ENCODE assay signal across 8 mouse cellular contexts in the genomic region with DNA sequence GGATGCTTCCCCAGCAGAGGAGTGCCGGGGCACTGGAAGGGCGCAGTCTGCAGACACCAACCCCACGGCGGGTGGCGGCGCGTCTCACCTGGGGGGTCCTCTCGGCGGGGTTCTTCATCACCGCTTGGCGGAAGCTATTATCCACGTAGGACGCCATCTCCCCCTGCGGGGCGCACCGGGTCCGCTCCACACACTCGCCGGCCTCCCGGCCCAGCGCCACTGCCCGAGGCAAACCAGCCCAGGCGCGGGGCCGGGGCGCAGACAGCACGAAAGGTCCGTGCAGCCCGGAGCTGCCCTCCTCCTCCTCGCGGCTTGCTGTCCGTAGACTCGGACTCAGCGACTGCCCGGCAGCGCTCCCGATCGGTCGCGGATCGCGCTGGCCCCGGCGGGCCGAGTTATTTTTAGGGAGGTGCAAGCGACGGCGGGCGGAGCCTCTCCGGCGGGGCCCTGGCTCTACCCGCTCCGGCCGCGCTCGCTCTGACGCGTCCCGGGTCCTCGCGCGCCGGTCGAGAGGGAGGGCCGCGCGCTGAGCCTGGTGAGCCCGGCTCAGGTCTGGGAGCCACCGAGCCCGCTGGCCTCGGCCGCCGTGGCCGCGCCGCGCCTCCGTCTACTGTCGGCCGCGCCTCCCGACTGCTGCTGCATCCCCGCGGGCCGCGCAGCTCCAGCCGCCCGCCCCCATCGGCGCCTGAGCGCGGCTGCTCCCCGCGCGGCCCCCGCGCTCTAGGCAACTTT. TPM values are rescaled to one million over a fixed set of nuclear protein-coding genes. Genes with fewer than 3 reads are reported as not detected.
A peak's percentile ranks its signal among the peaks of the same experiment; 100 is the strongest.
DNase-seq lines count a peak whose midpoint lies in the region; ATAC-seq and TF ChIP-seq lines count a peak whose summit lies in the region.

Rapgef2 (minus strand) TSS at position 142 of the 732 bp plus-strand sequence.

- peak within 1 kb of the TSS; percentile 98 for H3K27ac ChIP-seq in intestine, embryonic 15.5 days
- H3K27ac ChIP-seq in midbrain, embryonic 10.5 days (replicated peaks): peak within 1 kb of the TSS; percentile 96
- H3K27ac ChIP-seq in small intestine, adult 2 months (ENCODE audit: insufficient read depth, low read depth, low read length): peak within 1 kb of the TSS; percentile 98

- no peaks in the 10 kb centered on the region for H3K9me3 ChIP-seq in intestine, embryonic 15.5 days
- H3K9me3 ChIP-seq in midbrain, embryonic 10.5 days (replicated peaks): no peaks in the 10 kb centered on the region

- TF ChIP-seq CTCF in small intestine, adult 2 months (IDR thresholded peaks at IDR 0.05; ENCODE audit: extremely low read depth, insufficient read length, insufficient replicate concordance, low read depth, low read length): no peak

- peak; percentile 63 for DNase-seq in right cerebral cortex, adult 18-20 months
- DNase-seq in right cerebral cortex, postnatal 25 days: no peak
- peak; percentile 71 for DNase-seq in embryo, embryonic 10.5 days (ENCODE audit: low spot score)
- peak; percentile 76 to 79 for DNase-seq in gastrocnemius, postnatal 36 days
- DNase-seq in left cerebral cortex, postnatal 4 days: peak; percentile 65
- peak; percentile 79 for DNase-seq in midbrain, embryonic 10.5 days (ENCODE audit: low spot score)

- ATAC-seq in intestine, embryonic 15.5 days: peak; percentile 83

- intact Hi-C loops in gastrocnemius, postnatal 36 days (cut with DNase I): loop anchor here (2.0 to 5.0 kb wide), 4 partner anchors 44 to 301 kb away; no protein-coding TSS in a partner anchor
- intact Hi-C loops in left cerebral cortex, postnatal 4 days (cut with DNase I): loop anchor here (5.0 to 10.0 kb wide), 2 partner anchors 64 to 298 kb away; no protein-coding TSS in a partner anchor

- H3K4me1 ChIP-seq in intestine, embryonic 15.5 days (replicated peaks): peaks cover 9% of the 10 kb centered on the region
- H3K4me1 ChIP-seq in midbrain, embryonic 10.5 days: peaks cover 46% of the 10 kb centered on the region
- H3K4me1 ChIP-seq in small intestine, adult 2 months (ENCODE audit: control insufficient read depth, insufficient read depth, insufficient read length, low read length): peaks cover 12% of the 10 kb centered on the region; the same call in 1 of the 2 replicates

- H3K4me3 ChIP-seq in intestine, embryonic 15.5 days (replicated peaks): peak within 1 kb of the TSS; percentile 96
- H3K4me3 ChIP-seq in midbrain, embryonic 10.5 days: peak within 1 kb of the TSS; percentile 93
- H3K4me3 ChIP-seq in small intestine, adult 2 months (ENCODE audit: low read depth, low read length): peak within 1 kb of the TSS; percentile 98

- no peaks in the 10 kb centered on the region for H3K36me3 ChIP-seq in intestine, embryonic 15.5 days
- H3K36me3 ChIP-seq in midbrain, embryonic 10.5 days: no peaks in the 10 kb centered on the region
- no peaks in the 10 kb centered on the region for H3K36me3 ChIP-seq in small intestine, adult 2 months (ENCODE audit: control insufficient read depth, insufficient read depth, low read length)

- peak within 1 kb of the TSS; percentile 84 for H3K4me2 ChIP-seq in intestine, embryonic 15.5 days (replicated peaks)

- no peak for TF ChIP-seq POLR2A in small intestine, adult 2 months (IDR thresholded peaks at IDR 0.05; ENCODE audit: low read depth, low read length)

- H3K9ac ChIP-seq in intestine, embryonic 15.5 days: peak within 1 kb of the TSS; percentile 91

- WGBS in intestine, embryonic 15.5 days: under 1% methylated on average over 77 of the region's 97 CpGs
- WGBS in midbrain, embryonic 10.5 days: under 1% methylated on average over 94 of the region's 97 CpGs
- under 1% methylated on average over 97 of the region's 97 CpGs for WGBS in small intestine, adult 2 months

- no peaks in the 10 kb centered on the region for H3K27me3 ChIP-seq in intestine, embryonic 15.5 days (replicated peaks)
- peaks cover 26% of the 10 kb centered on the region for H3K27me3 ChIP-seq in midbrain, embryonic 10.5 days (ENCODE audit: low read depth, poor library complexity, severe bottlenecking)
- no peaks in the 10 kb centered on the region for H3K27me3 ChIP-seq in small intestine, adult 2 months (ENCODE audit: control insufficient read depth, insufficient read depth, low read length)

RNA-seq across cellular contexts. Expression of gene Rapgef2, which starts in this region (rescaled TPM):
- 10 to 100 TPM; 13.6 to 16.0 TPM for total RNA-seq in gastrocnemius, postnatal 36 days (2021)
- 4.4 TPM in 2 replicates for polyA plus RNA-seq in intestine, embryonic 15.5 days (2015; fragmentation: Nextera tagmentation; extraction: Ambion mirVana)
- 10 to 100 TPM; 86.1 to 91.9 TPM for total RNA-seq in left cerebral cortex, postnatal 4 days (2021)
- polyA plus RNA-seq in midbrain, embryonic 10.5 days (2016; fragmentation: Nextera tagmentation; extraction: Ambion mirVana): 3.9 and 5.0 TPM in 2 replicates
- 3.5 and 8.5 TPM in 2 replicates for polyA plus RNA-seq in small intestine, adult 2 months (2012; rRNA removed)

Comparison
In these comparisons a context has a peak if more than half of its experiments do, and no peak if none do; other contexts are left out.
1. RNA of gene Rapgef2 (total RNA-seq): 86.1 to 91.9 TPM in left cerebral cortex, postnatal 4 days; 13.6 to 16.0 TPM in gastrocnemius, postnatal 36 days; every median in the first group is over 4 times any median in the second.
2. Peak in every context shown above with its lines, with median percentiles within 50 percentile points of each other: H3K27ac ChIP-seq and H3K4me3 ChIP-seq.